Mouse (Mus musculus): ENCODE measurements around the gene Tmub2.

DNA sequence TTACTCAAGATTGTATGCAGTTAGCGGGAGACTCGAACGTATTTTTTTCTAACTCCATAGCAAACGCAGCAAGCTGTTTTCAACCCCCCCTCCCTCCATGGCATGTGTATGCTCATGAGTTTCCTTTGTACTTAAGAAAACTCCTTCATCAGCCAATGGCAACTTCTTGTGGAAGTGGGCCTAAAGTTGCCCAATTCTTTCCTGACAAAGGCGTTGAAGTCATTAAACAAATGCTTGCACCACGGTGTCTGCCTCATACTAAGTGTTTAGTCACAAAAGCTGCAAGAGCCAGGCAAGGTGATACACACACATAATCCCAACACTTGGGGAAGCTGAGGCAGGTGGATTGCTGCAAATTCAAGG, 38.5 kb upstream of the Tmub2 start:
- TF ChIP-seq EP300 (optimal IDR thresholded peaks at IDR 0.05) (no peak), CTCF (IDR thresholded peaks at IDR 0.05; ENCODE audit: low read depth) (no peak)

Measured in stomach, postnatal 0 days (tissue).